7 mouse cellular contexts compared by ENCODE assay signal in the genomic region with DNA sequence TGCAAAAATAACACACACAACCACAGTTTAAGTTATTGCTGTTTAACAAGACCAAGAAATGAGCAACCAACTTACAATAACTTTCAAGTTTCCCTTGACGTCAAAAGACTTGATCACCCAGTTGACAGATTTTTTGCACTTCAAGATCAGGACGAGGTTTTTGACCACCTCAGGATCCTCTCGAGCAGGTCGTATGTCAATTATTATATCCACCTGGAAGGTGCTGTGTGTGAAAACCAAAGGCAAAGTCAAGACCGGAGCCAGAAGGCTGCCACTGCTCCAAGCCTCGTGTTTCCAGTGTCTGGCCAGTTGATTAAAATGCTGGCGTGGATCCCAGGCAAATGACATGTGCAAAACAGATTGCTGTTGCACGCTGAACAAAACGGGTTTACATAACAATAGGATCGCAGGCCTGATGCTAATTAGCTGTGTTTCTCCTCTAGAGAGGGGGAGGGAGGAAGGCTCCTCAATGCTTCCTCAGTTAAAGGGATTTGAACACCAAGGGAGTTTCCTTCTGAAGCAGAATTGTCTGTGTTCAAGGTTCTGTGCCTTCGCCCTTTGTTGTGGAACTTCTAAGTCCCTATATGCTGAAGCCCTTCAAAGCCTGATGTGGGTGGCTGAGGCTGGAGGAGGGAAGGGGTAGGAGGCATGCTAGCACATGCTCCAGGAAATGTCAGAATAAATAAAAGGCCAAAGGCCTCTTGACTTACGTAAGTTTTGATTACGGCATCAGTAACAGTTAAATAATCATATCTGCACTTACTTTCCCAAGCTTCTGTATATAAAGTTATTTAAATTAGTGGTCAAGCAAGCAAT.
DNase-seq lines count a peak whose midpoint lies in the region; ATAC-seq and TF ChIP-seq lines count a peak whose summit lies in the region.

No protein-coding gene starts in this region.

- no peak overlapping the region for H3K4me2 ChIP-seq in forebrain, embryonic 14.5 days (ENCODE audit: low read length)
- no peak overlapping the region for H3K4me2 ChIP-seq in hindbrain, embryonic 11.5 days (replicated peaks; ENCODE audit: low read depth, low read length)

- H3K36me3 ChIP-seq in forebrain, embryonic 14.5 days (ENCODE audit: control insufficient read depth, insufficient read depth, low read length): no peaks in the 10 kb centered on the region
- H3K36me3 ChIP-seq in hindbrain, embryonic 11.5 days (ENCODE audit: control insufficient read depth, insufficient read depth, low read length): no peaks in the 10 kb centered on the region

- DNase-seq in NIH3T3 (ENCODE audit: low read depth): peak; percentile 72
- peak; percentile 97 for DNase-seq in brain, embryonic 14.5 days (ENCODE audit: low read depth)
- DNase-seq in forebrain, embryonic 14.5 days (ENCODE audit: low spot score): peak; percentile 96
- DNase-seq in hindbrain, embryonic 11.5 days (ENCODE audit: low spot score): peak; percentile 66
- DNase-seq in layer of hippocampus, postnatal 10 days (ENCODE audit: low spot score in 2 of 2): peak; percentile 45 to 63
- DNase-seq in right cerebral cortex, postnatal 4 days: peak; percentile 29

- peak; percentile 87 for ATAC-seq in forebrain, embryonic 14.5 days
- peak; percentile 88 for ATAC-seq in hindbrain, embryonic 11.5 days (ENCODE audit: low FRiP score)
- ATAC-seq in megakaryocyte progenitor cell, adult 5-6 weeks (replicated peaks; ENCODE audit: poor library complexity): peak; percentile 82

- no peak overlapping the region for H3K9ac ChIP-seq in forebrain, embryonic 14.5 days (ENCODE audit: low read length)
- no peak overlapping the region for H3K9ac ChIP-seq in hindbrain, embryonic 11.5 days (ENCODE audit: low read depth, low read length)

- peaks cover 16% of the 10 kb centered on the region for H3K27me3 ChIP-seq in forebrain, embryonic 14.5 days (replicated peaks; ENCODE audit: control insufficient read depth, insufficient read depth, low read length)
- H3K27me3 ChIP-seq in hindbrain, embryonic 11.5 days (ENCODE audit: control insufficient read depth, insufficient read depth, low read length): no peaks in the 10 kb centered on the region

- no peak overlapping the region for H3K27ac ChIP-seq in forebrain, embryonic 14.5 days (ENCODE audit: low read depth, low read length)
- H3K27ac ChIP-seq in hindbrain, embryonic 11.5 days (ENCODE audit: low read depth, low read length): peak overlapping the region; percentile 4; the same call in 1 of the 2 replicates

- TF ChIP-seq CTCF in brain, embryonic 14.5 days (IDR thresholded peaks at IDR 0.05; ENCODE audit: borderline replicate concordance, extremely low read depth, insufficient read depth, insufficient read length): no peak

- no peak for TF ChIP-seq POLR2A in brain, embryonic 14.5 days (IDR thresholded peaks at IDR 0.05; ENCODE audit: borderline replicate concordance, extremely low read depth, insufficient read depth, insufficient read length, poor library complexity, severe bottlenecking)

- peaks cover 20% of the 10 kb centered on the region for H3K4me1 ChIP-seq in forebrain, embryonic 14.5 days (ENCODE audit: control insufficient read depth, insufficient read depth, low read length)
- H3K4me1 ChIP-seq in hindbrain, embryonic 11.5 days (replicated peaks; ENCODE audit: control insufficient read depth, insufficient read depth, low read length): no peaks in the 10 kb centered on the region

- H3K9me3 ChIP-seq in forebrain, embryonic 14.5 days (replicated peaks; ENCODE audit: control insufficient read depth, low read length): no peaks in the 10 kb centered on the region
- H3K9me3 ChIP-seq in hindbrain, embryonic 11.5 days (ENCODE audit: control insufficient read depth, low read length): no peaks in the 10 kb centered on the region

- 5% methylated on average over 13 of the region's 13 CpGs for WGBS in forebrain, embryonic 14.5 days
- 31% methylated on average over 13 of the region's 13 CpGs for WGBS in hindbrain, embryonic 11.5 days

- H3K4me3 ChIP-seq in forebrain, embryonic 14.5 days (ENCODE audit: low read depth, low read length): no peak overlapping the region
- no peak overlapping the region for H3K4me3 ChIP-seq in hindbrain, embryonic 11.5 days (ENCODE audit: low read depth, low read length)

Comparison
In these comparisons a context has a peak if more than half of its experiments do, and no peak if none do; other contexts are left out.
1. DNase-seq: peak in every context shown above with its lines; median percentile 97 in brain, embryonic 14.5 days; 96 in forebrain, embryonic 14.5 days; 72 in NIH3T3; 66 in hindbrain, embryonic 11.5 days; 54 in layer of hippocampus, postnatal 10 days; 29 in right cerebral cortex, postnatal 4 days.